Mouse (Mus musculus): ENCODE measurements around the gene Alg6. TPM values are rescaled to one million over a fixed set of nuclear protein-coding genes. Genes with fewer than 3 reads are reported as not detected.

Gene Alg6
- 11.3 and 11.6 TPM in 2 replicates for polyA plus RNA-seq (2015; fragmentation: Nextera tagmentation; extraction: Ambion mirVana)

GRCm38 (mm10) chr4:99714904-99715782 lies at the start of gene Alg6:
Alg6 (plus strand) TSS chr4:99715664.
- Histone ChIP-seq H3K4me3 (peak within 1 kb of the TSS; percentile 59), H3K9ac (peak within 1 kb of the TSS; percentile 82), H3K9me3 (replicated peaks) (no peaks in the 10 kb centered on the region), H3K27ac (peak within 1 kb of the TSS; percentile 45; the same call in 1 of the 2 replicates), H3K27me3 (no peaks in the 10 kb centered on the region), H3K4me2 (peak within 1 kb of the TSS; percentile 71), H3K36me3 (ENCODE audit: poor library complexity, severe bottlenecking) (0 out of 2 replicates have a peak, but pooled peaks cover 4% of the 10 kb centered on the region), H3K4me1 (peaks cover 6% of the 10 kb centered on the region; the same call in 1 of the 2 replicates)
- ATAC-seq = peak; percentile 95
- 3% methylated on average over 46 of the region's 46 CpGs for WGBS

- Histone ChIP-seq H3K4me1 (no peaks in the 10 kb centered on the region), H3K9me3 (replicated peaks) (no peaks in the 10 kb centered on the region), H3K36me3 (ENCODE audit: poor library complexity, severe bottlenecking) (no peaks in the 10 kb centered on the region), H3K27ac (no peak overlapping the region), H3K4me2 (no peak overlapping the region), H3K9ac (no peak overlapping the region), H3K4me3 (no peak overlapping the region), H3K27me3 (peaks cover 16% of the 10 kb centered on the region)
- ATAC-seq = no peak
- 90% methylated on average over 7 of the region's 7 CpGs for WGBS
Measured at GRCm38 (mm10) chr4:99670203-99670851, 45.1 kb upstream of the Alg6 start.

GRCm38 (mm10) chr4:99675191-99675590 lies 40.3 kb upstream of the Alg6 start:
- Histone ChIP-seq H3K27ac (no peak overlapping the region), H3K27me3 (no peaks in the 10 kb centered on the region)
- no peak for ATAC-seq

GRCm38 (mm10) chr4:99683941-99684340 lies 31.5 kb upstream of the Alg6 start:
- H3K4me2 ChIP-seq = no peak overlapping the region
- H3K36me3 ChIP-seq (ENCODE audit: poor library complexity, severe bottlenecking) = no peaks in the 10 kb centered on the region
- no peak overlapping the region for H3K4me3 ChIP-seq
- 0 out of 2 replicates have a peak, but pooled peaks cover 3% of the 10 kb centered on the region for H3K9me3 ChIP-seq (replicated peaks)
- H3K9ac ChIP-seq = no peak overlapping the region
- H3K27ac ChIP-seq = no peak overlapping the region
- ATAC-seq = no peak
- 90% methylated on average over 6 of the region's 6 CpGs for WGBS
- H3K27me3 ChIP-seq = no peaks in the 10 kb centered on the region
- H3K4me1 ChIP-seq = no peaks in the 10 kb centered on the region

More at GRCm38 (mm10) chr4:99675191-99675590, 40.3 kb upstream of the Alg6 start:
- H3K4me1 ChIP-seq = no peaks in the 10 kb centered on the region
- H3K4me3 ChIP-seq = no peak overlapping the region
- 0 out of 2 replicates have a peak, but pooled peaks cover 3% of the 10 kb centered on the region for H3K9me3 ChIP-seq (replicated peaks)
- no peak overlapping the region for H3K4me2 ChIP-seq
- H3K9ac ChIP-seq = no peak overlapping the region
- H3K36me3 ChIP-seq (ENCODE audit: poor library complexity, severe bottlenecking) = no peaks in the 10 kb centered on the region

- whole genome bisulfite sequencing = 73% methylated on average over 5 of the region's 5 CpGs
- ATAC-seq = no peak
Measured at GRCm38 (mm10) chr4:99686308-99686707, 29.2 kb upstream of the Alg6 start.

GRCm38 (mm10) chr4:99712583-99713183 lies 2.8 kb upstream of the Alg6 start:
- no peaks in the 10 kb centered on the region for H3K36me3 ChIP-seq (ENCODE audit: poor library complexity, severe bottlenecking)
- H3K9me3 ChIP-seq (replicated peaks) = no peaks in the 10 kb centered on the region
- no peak for ATAC-seq
- H3K27ac ChIP-seq = no peak overlapping the region
- no peak overlapping the region for H3K9ac ChIP-seq
- no peaks in the 10 kb centered on the region for H3K27me3 ChIP-seq
- H3K4me3 ChIP-seq = no peak overlapping the region
- H3K4me2 ChIP-seq = no peak overlapping the region
- 90% methylated on average over 6 of the region's 6 CpGs for WGBS
- H3K4me1 ChIP-seq = peaks cover 6% of the 10 kb centered on the region; the same call in 1 of the 2 replicates

More at GRCm38 (mm10) chr4:99686308-99686707, 29.2 kb upstream of the Alg6 start:
- Histone ChIP-seq H3K4me2 (no peak overlapping the region), H3K9me3 (replicated peaks) (no peaks in the 10 kb centered on the region), H3K9ac (no peak overlapping the region), H3K27me3 (no peaks in the 10 kb centered on the region), H3K27ac (no peak overlapping the region), H3K36me3 (ENCODE audit: poor library complexity, severe bottlenecking) (no peaks in the 10 kb centered on the region), H3K4me3 (no peak overlapping the region), H3K4me1 (no peaks in the 10 kb centered on the region)

GRCm38 (mm10) chr4:99713971-99714370 lies 1.5 kb upstream of the Alg6 start:
- H3K9me3 ChIP-seq (replicated peaks) = no peaks in the 10 kb centered on the region
- no peak overlapping the region for H3K4me3 ChIP-seq
- ATAC-seq = no peak
- WGBS = 90% methylated on average over 6 of the region's 6 CpGs
- no peak overlapping the region for H3K9ac ChIP-seq
- H3K27me3 ChIP-seq = no peaks in the 10 kb centered on the region
- peaks cover 6% of the 10 kb centered on the region; the same call in 1 of the 2 replicates for H3K4me1 ChIP-seq
- H3K36me3 ChIP-seq (ENCODE audit: poor library complexity, severe bottlenecking) = no peaks in the 10 kb centered on the region
- H3K27ac ChIP-seq = no peak overlapping the region
- no peak overlapping the region for H3K4me2 ChIP-seq

GRCm38 (mm10) chr4:99715783-99716416 lies 436 bp downstream of the Alg6 start:
- Histone ChIP-seq H3K9ac (peak overlapping the region; percentile 82), H3K4me1 (peaks cover 6% of the 10 kb centered on the region; the same call in 1 of the 2 replicates), H3K4me2 (peak overlapping the region; percentile 71), H3K27me3 (no peaks in the 10 kb centered on the region), H3K4me3 (peak overlapping the region; percentile 59), H3K36me3 (ENCODE audit: poor library complexity, severe bottlenecking) (0 out of 2 replicates have a peak, but pooled peaks cover 6% of the 10 kb centered on the region), H3K27ac (peak overlapping the region; percentile 45; the same call in 1 of the 2 replicates), H3K9me3 (replicated peaks) (no peaks in the 10 kb centered on the region)
- 28% methylated on average over 25 of the region's 25 CpGs for WGBS
- no peak; the same call in 1 of the 2 replicates for ATAC-seq

- 83% methylated on average over 4 of the region's 4 CpGs for WGBS
- no peak overlapping the region for H3K27ac ChIP-seq
- H3K36me3 ChIP-seq (ENCODE audit: poor library complexity, severe bottlenecking) = 0 out of 2 replicates have a peak, but pooled peaks cover 6% of the 10 kb centered on the region
- ATAC-seq = no peak
- H3K27me3 ChIP-seq = no peaks in the 10 kb centered on the region
- H3K4me3 ChIP-seq = no peak overlapping the region
- no peak overlapping the region for H3K4me2 ChIP-seq
- H3K9me3 ChIP-seq (replicated peaks) = no peaks in the 10 kb centered on the region
- peaks cover 6% of the 10 kb centered on the region; the same call in 1 of the 2 replicates for H3K4me1 ChIP-seq
- no peak overlapping the region for H3K9ac ChIP-seq
Measured at GRCm38 (mm10) chr4:99717905-99718304, 2.4 kb downstream of the Alg6 start.

- no peak overlapping the region for H3K9ac ChIP-seq
- no peak for ATAC-seq
- H3K4me1 ChIP-seq = no peaks in the 10 kb centered on the region
- peaks cover 3% of the 10 kb centered on the region; the same call in 1 of the 2 replicates for H3K9me3 ChIP-seq (replicated peaks)
- WGBS = 90% methylated on average over 4 of the region's 4 CpGs
- H3K27ac ChIP-seq = no peak overlapping the region
- no peaks in the 10 kb centered on the region for H3K27me3 ChIP-seq
- H3K4me2 ChIP-seq = no peak overlapping the region
- H3K36me3 ChIP-seq (ENCODE audit: poor library complexity, severe bottlenecking) = peaks cover 26% of the 10 kb centered on the region
- no peak overlapping the region for H3K4me3 ChIP-seq
Measured at GRCm38 (mm10) chr4:99724331-99724730, 8.9 kb downstream of the Alg6 start.

GRCm38 (mm10) chr4:99725914-99726451 lies 10.5 kb downstream of the Alg6 start:
- no peaks in the 10 kb centered on the region for H3K27me3 ChIP-seq
- H3K9ac ChIP-seq = no peak overlapping the region
- peaks cover 13% of the 10 kb centered on the region for H3K9me3 ChIP-seq (replicated peaks)
- H3K27ac ChIP-seq = no peak overlapping the region
- no peaks in the 10 kb centered on the region for H3K4me1 ChIP-seq
- WGBS = 93% methylated on average over 8 of the region's 8 CpGs
- H3K36me3 ChIP-seq (ENCODE audit: poor library complexity, severe bottlenecking) = peaks cover 37% of the 10 kb centered on the region
- ATAC-seq = no peak
- no peak overlapping the region for H3K4me3 ChIP-seq
- H3K4me2 ChIP-seq = no peak overlapping the region
